Mouse (Mus musculus) G1E (cell line): Measurements from ENCODE around the gene Ripply3.

Source experiments
- CTCF ChIP-seq: IDR thresholded peaks from 2 replicates; pipeline ENCODE4 v1.5.1; 2012; ENCODE audit warnings: low read depth, low read length, inconsistent platforms, mixed read lengths
- GATA1 ChIP-seq: IDR thresholded peaks from 2 replicates; pipeline ENCODE4 v1.6.1; 2012; ENCODE audit warnings: borderline replicate concordance, low read length, inconsistent platforms, mixed read lengths
- TAL1 ChIP-seq: conservative IDR thresholded peaks from 2 replicates; pipeline ENCODE4 v1.6.1; 2012; ENCODE audit warnings: low read depth, low read length, inconsistent platforms, mixed read lengths

DNA sequence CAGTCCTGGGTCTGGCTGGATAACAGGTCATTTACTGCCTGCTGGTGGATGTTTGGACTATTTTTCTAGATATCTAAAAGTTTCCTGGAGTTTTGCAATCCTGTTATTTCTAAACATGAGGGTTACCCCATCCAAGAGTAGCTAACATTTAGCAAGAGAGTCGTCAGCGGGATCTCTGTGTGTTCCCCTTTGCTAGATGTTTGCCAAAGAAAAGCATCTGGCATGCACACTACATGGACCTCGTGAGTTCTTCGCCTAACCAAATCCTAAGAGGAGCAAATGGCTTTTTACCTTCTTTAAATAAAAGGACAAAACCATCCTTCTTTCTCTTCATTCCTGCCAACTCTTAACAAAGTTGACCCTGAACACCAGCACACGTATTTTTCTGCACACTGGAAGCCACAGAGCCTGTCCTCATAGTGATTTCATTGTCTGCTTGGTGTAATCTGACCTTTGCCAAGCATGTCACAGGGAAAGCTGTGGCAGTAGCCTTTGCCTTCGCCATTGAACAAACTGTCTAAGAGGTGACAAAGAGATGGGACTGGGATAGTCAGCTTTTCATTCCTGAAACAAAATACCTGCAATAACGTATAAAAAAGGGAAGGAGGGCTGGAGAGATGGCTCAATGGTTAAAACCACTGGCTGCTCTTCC is 19.0 kb downstream of the Ripply3 start:
- TF ChIP-seq GATA1 (no peak), CTCF (no peak), TAL1 (no peak)
